Mouse (Mus musculus) midbrain, embryonic 10.5 days (tissue): ENCODE results near the gene Orm2. TPM values are rescaled to one million over a fixed set of nuclear protein-coding genes. Genes with fewer than 3 reads are reported as not detected.
"Not testable (repeated sequence)": the region's sequence is repeated elsewhere in the genome, so short reads cannot be mapped to it uniquely, and the experiment has no call there.

Experiments used
- DNase-seq: peaks from one replicate; pipeline ENCODE4 v3.0.0-alpha.2; 2017; ENCODE audit warnings: low spot score
- H3K27ac ChIP-seq: fragments of 300-500 bp; sonication (generic); replicated peaks from 2 replicates; pipeline ENCODE4 v1.5.1; 2016; ENCODE audit warnings: mild to moderate bottlenecking
- H3K27me3 ChIP-seq: fragments of 300-500 bp; sonication (generic); 2 replicates; pipeline ENCODE4 v1.6.1; 2016; ENCODE audit warnings: low read depth, mild to moderate bottlenecking; ENCODE audit not compliant: poor library complexity, severe bottlenecking
- H3K36me3 ChIP-seq: fragments of 300-500 bp; sonication (generic); 2 replicates; pipeline ENCODE4 v1.6.1; 2016; ENCODE audit warnings: mild to moderate bottlenecking, moderate library complexity
- H3K4me1 ChIP-seq: fragments of 300-500 bp; sonication (generic); 2 replicates; pipeline ENCODE4 v1.6.1; 2016
- H3K4me3 ChIP-seq: fragments of 300-500 bp; sonication (generic); 2 replicates; pipeline ENCODE4 v1.5.1; 2016; ENCODE audit warnings: mild to moderate bottlenecking, moderate library complexity
- H3K9me3 ChIP-seq: fragments of 300-500 bp; sonication (generic); replicated peaks from 2 replicates; pipeline ENCODE4 v1.6.1; 2016; ENCODE audit warnings: mild to moderate bottlenecking
- WGBS: fragments of 180-500 bp; shearing (Covaris S2); methylation state at CpG from one replicate; pipeline ENCODE4 v1.1.7; 2016; 5-methylcytosine and 5-hydroxymethylcytosine counted together
- polyA plus RNA-seq: library from polyadenylated mRNA; unstranded; fragments of >200 nt; fragmentation: Nextera tagmentation; extraction: Ambion mirVana; gene quantifications from 2 replicates; pipeline ENCODE4 v1.2.1, GENCODE M21; 2016

Gene Orm2
- polyA plus RNA-seq, result not detected in 2 replicates

DNA sequence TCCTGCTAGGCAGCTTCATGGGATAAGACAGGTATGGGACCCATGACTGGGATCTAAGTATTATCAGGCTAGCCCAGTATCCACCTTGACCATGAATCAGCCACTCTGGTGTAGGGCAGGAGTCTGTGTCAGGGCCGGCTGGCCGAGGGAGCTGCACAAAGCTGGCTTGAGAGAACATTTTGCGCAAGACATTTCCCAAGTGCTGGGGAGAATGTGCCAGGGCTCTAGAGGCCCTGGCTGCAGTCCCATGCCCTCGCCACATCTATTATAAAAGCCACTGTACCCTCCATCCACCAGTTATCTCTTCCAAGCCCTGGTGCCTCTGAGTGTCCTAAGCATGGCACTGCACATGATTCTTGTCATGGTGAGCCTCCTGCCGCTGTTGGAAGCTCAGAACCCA, at the start of gene Orm2:
Gene Orm2, plus strand, starts transcription at position 300 of the 400 bp plus-strand sequence.
- H3K36me3 ChIP-seq, result peaks cover 3% of the 10 kb centered on the region; the same call in 1 of the 2 replicates
- no peaks in the 10 kb centered on the region for H3K9me3 ChIP-seq
- H3K27me3 ChIP-seq, result no peaks in the 10 kb centered on the region
- no peak within 1 kb of the TSS for H3K27ac ChIP-seq
- WGBS, result 91% methylated on average over 5 of the region's 5 CpGs
- no peak within 1 kb of the TSS for H3K4me3 ChIP-seq
- no peak for DNase-seq
- no peaks in the 10 kb centered on the region for H3K4me1 ChIP-seq

- 74% methylated on average over 5 of the region's 5 CpGs for WGBS
- DNase-seq, result no peak
- Histone ChIP-seq H3K27me3 (no peaks in the 10 kb centered on the region), H3K36me3 (no peaks in the 10 kb centered on the region), H3K27ac (no peak overlapping the region), H3K4me3 (no peak overlapping the region), H3K4me1 (no peaks in the 10 kb centered on the region), H3K9me3 (no peaks in the 10 kb centered on the region)
Observed at GRCm38 (mm10) chr4:63314063-63314462, 48.2 kb upstream of the Orm2 start.

- Histone ChIP-seq H3K4me3 (no peak overlapping the region), H3K36me3 (0 out of 2 replicates have a peak, but pooled peaks cover under 1% of the 10 kb centered on the region), H3K27ac (peak overlapping the region; percentile 9; the same call in 1 of the 2 replicates), H3K4me1 (no peaks in the 10 kb centered on the region), H3K9me3 (no peaks in the 10 kb centered on the region), H3K27me3 (no peaks in the 10 kb centered on the region)
- WGBS, result 82% methylated on average over 9 of the region's 9 CpGs
- DNase-seq, result no peak
Observed at GRCm38 (mm10) chr4:63316076-63316746, 46.0 kb upstream of the Orm2 start.

GRCm38 (mm10) chr4:63319566-63319965, 42.7 kb upstream of the Orm2 start:
- DNase-seq, result peak; percentile 52
- not testable (repeated sequence) for H3K4me1 ChIP-seq, H3K27me3 ChIP-seq, H3K27ac ChIP-seq, H3K4me3 ChIP-seq, H3K9me3 ChIP-seq
- 40% methylated on average over 3 of the region's 3 CpGs for WGBS
- peaks cover 26% of the 10 kb centered on the region for H3K36me3 ChIP-seq

DNA sequence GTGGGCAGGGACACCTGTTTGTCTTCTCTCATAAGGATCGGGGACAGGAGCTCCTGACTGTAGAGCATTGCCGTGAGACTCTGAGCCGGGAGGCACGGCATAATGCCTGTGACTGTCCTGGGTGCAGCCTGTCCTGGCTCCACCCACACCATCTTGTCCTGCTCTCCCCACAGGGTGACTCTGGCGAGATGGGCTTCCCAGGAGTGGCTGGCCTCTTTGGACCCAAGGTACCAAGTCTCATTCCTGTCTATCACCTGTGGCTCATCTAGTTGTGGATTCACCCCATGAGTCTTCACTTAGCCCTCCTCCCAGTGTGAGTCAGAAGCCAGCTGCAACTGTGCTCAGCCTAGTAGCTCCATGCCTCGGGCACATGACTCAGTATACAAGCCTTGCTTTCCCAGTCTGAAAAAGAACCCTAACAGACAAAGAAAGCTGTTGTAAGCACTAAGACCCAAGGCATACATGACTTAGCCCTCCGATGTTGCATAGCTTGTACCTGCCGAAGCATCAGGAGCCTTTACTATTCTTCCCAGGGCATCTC, 38.9 kb upstream of the Orm2 start:
- Histone ChIP-seq H3K27me3 (no peaks in the 10 kb centered on the region), H3K4me1 (no peaks in the 10 kb centered on the region; the same call in 1 of the 2 replicates), H3K9me3 (no peaks in the 10 kb centered on the region), H3K36me3 (peaks cover 27% of the 10 kb centered on the region), H3K4me3 (no peak overlapping the region), H3K27ac (no peak overlapping the region)
- DNase-seq, result no peak
- WGBS, result 85% methylated on average over 8 of the region's 8 CpGs

GRCm38 (mm10) chr4:63333403-63333802, 28.8 kb upstream of the Orm2 start:
- DNase-seq, result no peak
- no peaks in the 10 kb centered on the region for H3K27me3 ChIP-seq
- peaks cover 5% of the 10 kb centered on the region; the same call in 1 of the 2 replicates for H3K4me1 ChIP-seq
- no peaks in the 10 kb centered on the region for H3K9me3 ChIP-seq
- WGBS, result 95% methylated on average over 4 of the region's 4 CpGs
- H3K36me3 ChIP-seq, result peaks cover 13% of the 10 kb centered on the region
- H3K27ac ChIP-seq, result no peak overlapping the region
- no peak overlapping the region for H3K4me3 ChIP-seq

DNA sequence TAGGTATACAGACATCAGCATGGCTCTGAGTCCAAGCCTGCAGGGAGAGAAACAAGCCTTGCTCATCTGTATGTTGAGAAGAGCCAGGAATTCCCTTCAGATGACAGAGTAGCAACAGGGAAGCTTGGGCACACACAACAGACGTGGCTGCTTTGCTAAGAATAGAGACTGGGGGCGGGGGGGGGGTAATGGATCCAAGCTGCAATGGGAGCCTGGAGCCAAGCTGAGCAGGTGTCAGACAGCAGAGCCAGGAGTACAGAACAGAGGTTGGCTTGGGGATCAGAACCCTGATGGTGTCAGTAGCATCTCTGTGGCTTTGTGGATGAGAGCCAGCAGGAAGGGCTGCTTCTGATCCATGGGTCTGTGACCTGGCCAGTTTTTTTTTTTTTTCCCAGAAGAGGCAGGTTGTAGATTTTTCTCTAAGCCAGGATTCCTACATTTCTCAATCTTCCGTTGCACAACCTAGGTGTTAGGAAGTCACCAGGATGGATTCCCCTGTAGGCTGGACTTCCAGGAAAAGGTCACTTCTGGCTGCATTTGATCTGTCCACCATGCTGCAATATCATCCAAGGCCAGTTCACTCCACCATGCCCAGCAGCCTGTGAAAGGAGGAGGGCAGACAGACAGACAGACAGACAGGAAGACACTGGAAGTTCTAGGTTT, 23.7 kb upstream of the Orm2 start:
- 76% methylated on average over 3 of the region's 3 CpGs for WGBS
- H3K36me3 ChIP-seq, result no peaks in the 10 kb centered on the region

DNA sequence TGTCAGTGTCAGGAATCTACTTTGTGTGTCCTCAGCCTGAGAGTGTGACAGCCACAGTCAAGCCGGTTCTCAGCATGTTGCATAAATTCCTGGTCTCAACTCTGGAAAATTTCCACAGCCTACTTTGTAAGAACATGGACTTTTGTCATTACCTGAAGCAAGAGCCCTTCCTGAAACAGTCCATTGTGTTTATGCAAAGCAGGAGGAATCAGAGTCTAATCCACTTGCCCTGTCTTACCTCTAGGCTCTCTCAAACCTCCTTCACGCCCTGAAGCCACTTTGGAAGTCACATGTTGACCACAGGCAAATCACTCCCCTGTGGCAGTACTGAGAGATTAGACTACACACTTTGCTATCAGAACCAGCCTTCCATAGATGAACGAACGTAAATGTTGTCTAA, 19.8 kb upstream of the Orm2 start:
- no peak overlapping the region for H3K27ac ChIP-seq
- H3K4me3 ChIP-seq, result no peak overlapping the region
- WGBS, result 68% methylated on average over 4 of the region's 4 CpGs
- H3K4me1 ChIP-seq, result no peaks in the 10 kb centered on the region
- H3K9me3 ChIP-seq, result no peaks in the 10 kb centered on the region
- no peak for DNase-seq
- H3K27me3 ChIP-seq, result no peaks in the 10 kb centered on the region
- no peaks in the 10 kb centered on the region for H3K36me3 ChIP-seq

More for the DNA sequence above, 23.7 kb upstream of the Orm2 start:
- no peak for DNase-seq
- Histone ChIP-seq H3K27me3 (no peaks in the 10 kb centered on the region), H3K4me1 (no peaks in the 10 kb centered on the region), H3K4me3 (no peak overlapping the region), H3K27ac (no peak overlapping the region), H3K9me3 (no peaks in the 10 kb centered on the region)

GRCm38 (mm10) chr4:63343608-63344007, 18.6 kb upstream of the Orm2 start:
- Histone ChIP-seq H3K27ac (no peak overlapping the region), H3K4me1 (no peaks in the 10 kb centered on the region)
- WGBS, result 79% methylated on average over 3 of the region's 3 CpGs

DNA sequence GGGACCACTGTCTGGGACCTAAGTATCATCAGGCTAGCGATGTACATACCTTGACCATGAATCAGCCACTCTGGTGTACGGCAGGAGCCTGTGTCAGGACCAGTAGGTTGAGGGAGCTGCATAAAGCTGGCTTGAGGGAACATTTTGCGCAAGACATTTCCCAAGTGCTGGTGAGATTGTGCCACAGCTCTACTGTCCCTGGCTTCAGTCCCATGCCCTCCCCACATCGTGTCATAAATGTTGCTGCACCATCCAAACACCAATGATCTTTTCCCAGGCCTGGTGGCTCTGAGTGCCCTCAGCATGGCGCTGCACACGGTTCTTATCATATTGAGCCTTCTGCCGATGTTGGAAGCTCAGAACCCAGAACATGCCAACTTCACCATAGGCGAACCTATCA, 18.0 kb upstream of the Orm2 start, which contains the start of gene Orm1:
Gene Orm1, plus strand, starts transcription at position 266 of the 400 bp plus-strand sequence.
- H3K27ac ChIP-seq, result no peak within 1 kb of the TSS
- H3K36me3 ChIP-seq, result no peaks in the 10 kb centered on the region
- DNase-seq, result no peak
- H3K27me3 ChIP-seq, result no peaks in the 10 kb centered on the region
- 90% methylated on average over 8 of the region's 8 CpGs for WGBS
- H3K4me3 ChIP-seq, result no peak within 1 kb of the TSS
- no peaks in the 10 kb centered on the region for H3K9me3 ChIP-seq
- H3K4me1 ChIP-seq, result no peaks in the 10 kb centered on the region

More at GRCm38 (mm10) chr4:63343608-63344007, 18.6 kb upstream of the Orm2 start:
- DNase-seq, result no peak
- no peaks in the 10 kb centered on the region for H3K9me3 ChIP-seq
- no peaks in the 10 kb centered on the region for H3K36me3 ChIP-seq
- no peak overlapping the region for H3K4me3 ChIP-seq
- H3K27me3 ChIP-seq, result no peaks in the 10 kb centered on the region

GRCm38 (mm10) chr4:63345261-63345660, 17.0 kb upstream of the Orm2 start:
- Histone ChIP-seq H3K27me3 (no peaks in the 10 kb centered on the region), H3K4me3 (no peak overlapping the region), H3K36me3 (no peaks in the 10 kb centered on the region), H3K9me3 (no peaks in the 10 kb centered on the region), H3K27ac (no peak overlapping the region), H3K4me1 (no peaks in the 10 kb centered on the region)
- no peak for DNase-seq

DNA sequence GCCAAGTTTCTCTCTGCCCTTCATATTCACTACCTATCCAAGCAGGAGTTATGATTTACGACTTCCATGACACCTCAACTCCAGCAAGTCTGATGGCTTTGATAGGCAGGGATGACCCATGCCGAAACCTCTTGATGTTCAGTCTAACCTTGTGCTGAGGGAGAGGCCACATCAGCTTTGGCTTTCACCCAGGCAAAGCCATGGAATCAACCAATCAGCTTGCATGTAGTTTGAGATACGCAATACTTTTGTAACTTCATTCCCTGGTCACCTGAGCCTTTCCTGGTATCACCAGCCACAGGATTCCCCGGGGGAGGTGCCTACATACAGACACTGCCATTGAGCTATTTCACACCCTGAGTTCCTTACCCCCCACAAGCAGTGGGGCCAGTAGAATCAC, 15.6 kb upstream of the Orm2 start:
- H3K27ac ChIP-seq, result no peak overlapping the region
- 90% methylated on average over 4 of the region's 4 CpGs for WGBS
- H3K36me3 ChIP-seq, result no peaks in the 10 kb centered on the region
- no peaks in the 10 kb centered on the region for H3K27me3 ChIP-seq
- H3K4me3 ChIP-seq, result no peak overlapping the region
- H3K9me3 ChIP-seq, result no peaks in the 10 kb centered on the region
- H3K4me1 ChIP-seq, result no peaks in the 10 kb centered on the region
- no peak for DNase-seq

DNA sequence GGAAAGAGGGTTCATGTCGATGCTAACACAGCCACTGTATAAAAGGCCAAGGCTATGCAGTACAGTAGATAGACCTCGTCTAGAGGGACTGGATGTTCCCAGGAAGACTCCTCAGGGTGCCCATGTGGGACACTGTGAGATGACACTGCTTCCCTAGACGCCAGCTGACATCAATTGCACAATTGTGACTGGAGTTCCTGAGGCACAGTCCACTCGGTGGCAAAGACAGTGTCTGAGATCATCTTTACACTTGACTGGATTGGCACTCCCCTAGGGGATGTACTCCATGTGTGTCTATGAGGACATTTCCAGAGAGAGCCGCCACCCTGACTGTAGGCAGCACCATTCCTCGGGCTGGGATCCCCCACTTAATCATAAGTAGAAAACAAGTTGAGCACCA, 13.7 kb upstream of the Orm2 start:
- Histone ChIP-seq H3K27ac (no peak overlapping the region), H3K4me1 (no peaks in the 10 kb centered on the region), H3K36me3 (no peaks in the 10 kb centered on the region), H3K9me3 (no peaks in the 10 kb centered on the region), H3K4me3 (no peak overlapping the region), H3K27me3 (no peaks in the 10 kb centered on the region)
- no peak for DNase-seq
- 77% methylated on average over 6 of the region's 6 CpGs for WGBS
